Mouse (Mus musculus): ENCODE measurements around the gene Ksr1.

DNA sequence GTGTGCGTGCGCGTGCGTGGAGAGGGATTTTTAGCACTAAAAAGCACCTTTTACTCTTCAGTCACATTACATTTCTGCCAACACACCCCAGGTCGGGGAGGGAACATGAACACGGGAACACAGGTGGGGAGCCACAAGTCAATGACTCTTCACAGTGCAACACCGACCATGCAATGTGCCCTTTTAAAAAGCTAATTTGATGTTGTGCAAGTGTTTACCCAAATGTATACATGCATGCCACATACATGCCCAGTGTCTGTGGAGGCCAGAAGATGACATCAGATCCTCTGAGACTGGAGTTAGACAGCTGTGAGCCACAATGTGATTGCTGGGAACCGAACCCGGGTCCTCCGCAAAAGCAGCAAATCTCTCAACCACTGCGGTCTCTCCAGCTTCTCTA lies 42.1 kb downstream of the Ksr1 start:
- TF ChIP-seq CTCF (IDR thresholded peaks at IDR 0.05; ENCODE audit: borderline replicate concordance, control insufficient read depth, extremely low read depth, insufficient read depth, low read length, poor library complexity) (no peak), POLR2A (IDR thresholded peaks at IDR 0.05; ENCODE audit: control insufficient read depth, extremely low read depth, insufficient read depth, low read length, poor library complexity) (no peak)
